Mouse (Mus musculus): ENCODE data around the gene Supt6. TPM values are rescaled to one million over a fixed set of nuclear protein-coding genes. Genes with fewer than 3 reads are reported as not detected.

Supt6 gene
- total and polyA plus RNA-seq, 3 experiments: 30.4 to 99.9 (median 65.5) TPM

GRCm38 (mm10) chr11:78231518-78231917, 14.3 kb downstream of the Supt6 start:
- Histone ChIP-seq H3K79me2 (replicated peaks; ENCODE audit: control insufficient read depth, extremely low read depth, insufficient read depth, poor library complexity, severe bottlenecking) (peaks cover 32% of the 10 kb centered on the region), H3K27me3 (replicated peaks) (no peaks in the 10 kb centered on the region), H3K36me3 (replicated peaks in 1 of 2; ENCODE audit: control insufficient read depth in 1 of 2, insufficient read depth in 1 of 2, low read length in 1 of 2) (peaks cover 88 to 93% of the 10 kb centered on the region in 2 experiments), H3K27ac (ENCODE audit: insufficient read depth, low read depth) (no peak overlapping the region), H3K4me1 (ENCODE audit: control insufficient read depth in 1 of 2, insufficient read depth in 2 of 2) (no peaks in the 10 kb centered on the region; a peak in 1 of 4 replicates), H3K4me3 (replicated peaks in 1 of 3; ENCODE audit: low read depth in 2 of 3, low read length in 2 of 3, poor library complexity in 1 of 3) (no peak overlapping the region), H3K9me3 (replicated peaks; ENCODE audit: low read length) (no peaks in the 10 kb centered on the region), H3K9ac (ENCODE audit: insufficient read depth, low read depth) (no peak overlapping the region), H3K4me2 (ENCODE audit: insufficient read depth, low read depth, poor library complexity, severe bottlenecking) (no peak overlapping the region)
- no peak for DNase-seq (ENCODE audit: extremely low read depth)
- TF ChIP-seq IRF4 (IDR thresholded peaks at IDR 0.05; ENCODE audit: low read depth, low read length) (no peak), CHD2 (IDR thresholded peaks at IDR 0.05; ENCODE audit: low read length) (no peak), MAX (IDR thresholded peaks at IDR 0.05; ENCODE audit: low read length) (no peak), ETS1 (conservative IDR thresholded peaks at IDR 0.05; ENCODE audit: low read depth, low read length) (no peak)
- dilution Hi-C loops (cut with MboI; ENCODE audit: extremely low pct_ligation_motif_present, extremely low pct_unique_long_range_greater_than_20kb, low sequenced_read_pairs) (no loop called here), in situ Hi-C loops (cut with MboI; ENCODE audit: low pct_ligation_motif_present, low pct_unique_long_range_greater_than_20kb, low sequenced_read_pairs) (loop anchor here (5.0 kb wide), 1 partner anchor 44 kb away; the partner anchor contains the start of gene Rab34)

- TF ChIP-seq SMC3 (IDR thresholded peaks at IDR 0.05; ENCODE audit: low read depth, low read length): no peak
- TF ChIP-seq ZMIZ1 (IDR thresholded peaks at IDR 0.05; ENCODE audit: low read depth, low read length): no peak
- no peak for TF ChIP-seq ETS1 (conservative IDR thresholded peaks at IDR 0.05; ENCODE audit: low read depth, low read length)
- no peak for TF ChIP-seq ZKSCAN1 (IDR thresholded peaks at IDR 0.05; ENCODE audit: borderline replicate concordance, low read depth, low read length)
- no peak for TF ChIP-seq JUN (IDR thresholded peaks at IDR 0.05; ENCODE audit: insufficient read depth, low read depth, low read length)
- no peak for TF ChIP-seq BHLHE40 (IDR thresholded peaks at IDR 0.05; ENCODE audit: low read depth, low read length)
- TF ChIP-seq JUND (conservative IDR thresholded peaks at IDR 0.05; ENCODE audit: low read depth, low read length): no peak
- TF ChIP-seq RAD21 (IDR thresholded peaks at IDR 0.05; ENCODE audit: low read depth, low read length): no peak
- no peak for TF ChIP-seq MAFK (IDR thresholded peaks at IDR 0.05; ENCODE audit: insufficient replicate concordance, low read length)
- no peak for TF ChIP-seq HCFC1 (IDR thresholded peaks at IDR 0.05; ENCODE audit: low read depth, low read length)
- TF ChIP-seq MAX (IDR thresholded peaks at IDR 0.05; ENCODE audit: low read length): no peak
- H3K9me3 ChIP-seq (replicated peaks; ENCODE audit: low read length): no peaks in the 10 kb centered on the region
- dilution Hi-C loops (cut with MboI; ENCODE audit: extremely low pct_ligation_motif_present, extremely low pct_unique_long_range_greater_than_20kb, low sequenced_read_pairs): no loop called here
- no peak for DNase-seq (ENCODE audit: extremely low read depth)
- H3K36me3 ChIP-seq (replicated peaks in 1 of 2; ENCODE audit: control insufficient read depth in 1 of 2, insufficient read depth in 1 of 2, low read length in 1 of 2): peaks cover 91 to 97% of the 10 kb centered on the region in 2 experiments
- no peak overlapping the region for H3K9ac ChIP-seq (ENCODE audit: insufficient read depth, low read depth)
- no peaks in the 10 kb centered on the region for H3K79me2 ChIP-seq (replicated peaks; ENCODE audit: control insufficient read depth, extremely low read depth, insufficient read depth, poor library complexity, severe bottlenecking)
- H3K4me1 ChIP-seq (ENCODE audit: control insufficient read depth in 1 of 2, insufficient read depth in 2 of 2): no peaks in the 10 kb centered on the region
- in situ Hi-C loops (cut with MboI; ENCODE audit: low pct_ligation_motif_present, low pct_unique_long_range_greater_than_20kb, low sequenced_read_pairs): no loop called here
- no peak overlapping the region for H3K4me2 ChIP-seq (ENCODE audit: insufficient read depth, low read depth, poor library complexity, severe bottlenecking)
- no peak overlapping the region for H3K4me3 ChIP-seq (replicated peaks in 1 of 3; ENCODE audit: low read depth in 2 of 3, low read length in 2 of 3, poor library complexity in 1 of 3)
- no peaks in the 10 kb centered on the region for H3K27me3 ChIP-seq (replicated peaks)
- no peak overlapping the region for H3K27ac ChIP-seq (ENCODE audit: insufficient read depth, low read depth)
These were observed 22.2 kb downstream of the Supt6 start for GRCm38 (mm10) chr11:78223586-78223985.

Data from CH12.LX (cell line).